Mouse (Mus musculus): ENCODE measurements at regions not wholly inside any gene's neighbourhood (a gene's known extent, or its start where the extent isn't known, plus 50 kb on each side); places are given as distances from the start of the nearest gene placed in this dataset.
"Not testable (repeated sequence)": the region's sequence is repeated elsewhere in the genome, so short reads cannot be mapped to it uniquely, and the experiment has no call there.

- not testable (repeated sequence) for DNase-seq (ENCODE audit: low read depth)
These were observed 366.9 kb upstream of the Olfr1507 start for GRCm38 (mm10) chr14:52862491-52862890.

- not testable (repeated sequence) for DNase-seq (ENCODE audit: low read depth)
These were observed 359.8 kb upstream of the Olfr1507 start for GRCm38 (mm10) chr14:52855339-52855738.

- not testable (repeated sequence) for DNase-seq (ENCODE audit: low read depth)
These were observed 358.0 kb upstream of the Olfr1507 start for GRCm38 (mm10) chr14:52853598-52853997.

- not testable (repeated sequence) for DNase-seq (ENCODE audit: low read depth)
These were observed 352.4 kb upstream of the Olfr1507 start for GRCm38 (mm10) chr14:52847970-52848369.

- not testable (repeated sequence) for DNase-seq (ENCODE audit: low read depth)
These were observed 328.5 kb upstream of the Olfr1507 start for GRCm38 (mm10) chr14:52824005-52824404.

- not testable (repeated sequence) for DNase-seq (ENCODE audit: low read depth)
These were observed 326.1 kb upstream of the Olfr1507 start for GRCm38 (mm10) chr14:52821617-52822016.

- not testable (repeated sequence) for DNase-seq (ENCODE audit: low read depth)
These were observed 315.5 kb upstream of the Olfr1507 start for GRCm38 (mm10) chr14:52811128-52811415.

- peak; percentile 52 for DNase-seq (ENCODE audit: low read depth)
These were observed 315.0 kb upstream of the Olfr1507 start for GRCm38 (mm10) chr14:52810275-52811127.

GRCm38 (mm10) chr14:52801705-52802104 lies 306.2 kb upstream of the Olfr1507 start:
- not testable (repeated sequence) for DNase-seq (ENCODE audit: low read depth)

GRCm38 (mm10) chr14:52792600-52792999 lies 297.1 kb upstream of the Olfr1507 start:
- DNase-seq (ENCODE audit: low read depth): not testable (repeated sequence)

- DNase-seq (ENCODE audit: low read depth): peak; percentile 27
These were observed 296.3 kb upstream of the Olfr1507 start for GRCm38 (mm10) chr14:52791828-52792227.

GRCm38 (mm10) chr14:52782832-52783231 lies 287.3 kb upstream of the Olfr1507 start:
- DNase-seq (ENCODE audit: low read depth): not testable (repeated sequence)

GRCm38 (mm10) chr14:52775816-52776215 lies 280.3 kb upstream of the Olfr1507 start:
- peak; percentile 17 for DNase-seq (ENCODE audit: low read depth)

- DNase-seq (ENCODE audit: low read depth): peak; percentile 26
These were observed 273.9 kb upstream of the Olfr1507 start for GRCm38 (mm10) chr14:52769450-52769849.

GRCm38 (mm10) chr14:52752159-52752558 lies 256.6 kb upstream of the Olfr1507 start:
- DNase-seq (ENCODE audit: low read depth): not testable (repeated sequence)

GRCm38 (mm10) chr14:52726680-52727079 lies 231.1 kb upstream of the Olfr1507 start:
- not testable (repeated sequence) for DNase-seq (ENCODE audit: low read depth)

GRCm38 (mm10) chr14:52724988-52725387 lies 229.4 kb upstream of the Olfr1507 start:
- not testable (repeated sequence) for DNase-seq (ENCODE audit: low read depth)

- DNase-seq (ENCODE audit: low read depth): no peak
These were observed 225.1 kb upstream of the Olfr1507 start for GRCm38 (mm10) chr14:52720640-52721039.

- not testable (repeated sequence) for DNase-seq (ENCODE audit: low read depth)
These were observed 205.3 kb upstream of the Olfr1507 start for GRCm38 (mm10) chr14:52700851-52701250.

- not testable (repeated sequence) for DNase-seq (ENCODE audit: low read depth)
These were observed 188.1 kb upstream of the Olfr1507 start for GRCm38 (mm10) chr14:52683636-52684035.

- no peak for DNase-seq (ENCODE audit: low read depth)
These were observed 158.8 kb upstream of the Olfr1507 start for GRCm38 (mm10) chr14:52654355-52654754.

- peak; percentile 28 for DNase-seq (ENCODE audit: low read depth)
These were observed 142.6 kb upstream of the Olfr1507 start for GRCm38 (mm10) chr14:52638179-52638578.

- DNase-seq (ENCODE audit: low read depth): peak; percentile 49
These were observed 126.6 kb upstream of the Olfr1507 start for GRCm38 (mm10) chr14:52622184-52622583.

GRCm38 (mm10) chr14:52580319-52580718 lies 84.8 kb upstream of the Olfr1507 start:
- peak; percentile 41 for DNase-seq (ENCODE audit: low read depth)

All from naive thymus-derived CD4-positive, alpha-beta T cell, adult 2 months (primary cell).